Mouse (Mus musculus) kidney, embryonic 14.5 days (tissue): ENCODE measurements around the gene Hist2h2be. TPM values are rescaled to one million over a fixed set of nuclear protein-coding genes. Genes with fewer than 3 reads are reported as not detected.
A peak's percentile ranks its signal among the peaks of the same experiment; 100 is the strongest.

ENCODE experiments used
- ATAC-seq: fragments of 200-750 bp; cut with Nextera tagmentation; 2 replicates; pipeline ENCODE4 v1.8.0; 2017; ENCODE audit warnings: moderate number of reproducible peaks, mild to moderate bottlenecking, moderate TSS enrichment, moderate library complexity; ENCODE audit not compliant: low FRiP score, low TSS enrichment
- H3K27ac ChIP-seq: fragments of 300-500 bp; sonication (generic); 2 replicates; pipeline ENCODE4 v1.5.1; 2014; ENCODE audit warnings: low read depth, mild to moderate bottlenecking, low read length, moderate library complexity, mixed read lengths
- H3K27me3 ChIP-seq: fragments of 300-500 bp; sonication (generic); 2 replicates; pipeline ENCODE4 v1.6.1; 2014; ENCODE audit warnings: mild to moderate bottlenecking, low read length; ENCODE audit not compliant: control insufficient read depth, insufficient read depth
- H3K36me3 ChIP-seq: fragments of 300-500 bp; sonication (generic); 2 replicates; pipeline ENCODE4 v1.6.1; 2014; ENCODE audit warnings: low read length, mixed read lengths; ENCODE audit not compliant: control insufficient read depth, insufficient read depth
- H3K4me1 ChIP-seq: fragments of 300-500 bp; sonication (generic); 2 replicates; pipeline ENCODE4 v1.6.1; 2014; ENCODE audit warnings: low read length, mixed read lengths; ENCODE audit not compliant: control insufficient read depth, insufficient read depth
- H3K4me2 ChIP-seq: fragments of 300-500 bp; sonication (generic); replicated peaks from 2 replicates; pipeline ENCODE4 v1.6.1; 2014; ENCODE audit warnings: low read depth, mild to moderate bottlenecking, low read length
- H3K4me3 ChIP-seq: fragments of 300-500 bp; sonication (generic); 2 replicates; pipeline ENCODE4 v1.5.1; 2014; ENCODE audit warnings: mild to moderate bottlenecking, low read length
- H3K9ac ChIP-seq: fragments of 300-500 bp; sonication (generic); 2 replicates; pipeline ENCODE4 v1.6.1; 2014; ENCODE audit warnings: low read depth, mild to moderate bottlenecking, low read length, moderate library complexity
- H3K9me3 ChIP-seq: fragments of 300-500 bp; sonication (generic); 2 replicates; pipeline ENCODE4 v1.6.1; 2016; ENCODE audit warnings: low read length; ENCODE audit not compliant: control insufficient read depth
- WGBS: fragments of 180-500 bp; shearing (Covaris S2); extraction: QIAGEN DNeasy Blood & Tissue Kit; methylation state at CpG from one replicate; pipeline ENCODE4 v1.1.7; 2014; 5-methylcytosine and 5-hydroxymethylcytosine counted together
- microRNA-seq: library from miRNA; unstranded; fragments of <30 nt; microRNA quantifications from one replicate; pipeline ENCODE4, GENCODE M21; 2016
- polyA plus RNA-seq: library from polyadenylated mRNA; unstranded; fragments of >200 nt; fragmentation: Nextera tagmentation; extraction: Ambion mirVana; gene quantifications from 2 replicates; pipeline ENCODE4 v1.2.1, GENCODE M21; 2014

Hist2h2be gene
- polyA plus RNA-seq, 1 experiment from 2014 or later = 13.1 TPM

DNA sequence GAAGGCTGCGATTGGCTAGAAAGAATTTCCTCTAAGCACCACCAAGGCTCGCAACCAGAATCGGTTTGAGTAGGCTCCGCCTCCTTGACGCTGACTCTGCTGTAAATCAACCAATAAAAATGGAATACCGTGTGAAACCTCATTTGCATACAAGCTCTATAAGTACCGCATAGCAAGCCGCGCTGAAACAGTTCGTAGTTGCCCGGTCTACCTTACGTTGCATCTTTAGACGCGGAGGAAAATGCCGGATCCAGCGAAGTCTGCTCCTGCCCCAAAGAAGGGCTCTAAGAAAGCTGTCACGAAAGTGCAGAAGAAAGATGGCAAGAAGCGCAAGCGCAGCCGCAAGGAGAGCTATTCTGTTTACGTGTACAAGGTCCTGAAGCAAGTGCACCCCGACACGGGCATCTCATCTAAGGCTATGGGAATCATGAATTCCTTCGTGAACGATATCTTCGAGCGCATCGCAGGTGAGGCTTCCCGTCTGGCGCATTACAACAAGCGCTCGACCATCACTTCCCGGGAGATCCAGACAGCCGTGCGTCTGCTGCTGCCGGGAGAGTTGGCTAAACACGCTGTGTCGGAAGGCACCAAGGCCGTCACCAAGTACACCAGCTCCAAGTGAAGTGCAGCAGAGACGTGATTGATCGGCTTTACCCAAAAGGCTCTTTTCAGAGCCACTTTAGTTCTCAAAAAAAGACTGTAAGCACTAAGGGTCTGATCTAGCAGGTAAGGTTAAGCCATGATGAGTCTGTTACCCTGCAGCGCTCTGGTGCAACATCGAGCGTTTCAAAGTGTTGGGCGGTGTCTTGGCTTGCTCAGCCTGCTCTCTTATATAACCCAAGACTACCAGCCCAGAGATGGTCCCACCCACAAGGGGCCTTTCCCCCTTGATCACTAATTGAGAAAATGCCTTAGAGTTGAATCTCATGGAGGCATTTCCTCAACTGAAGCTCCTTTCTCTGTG lies 48.9 kb downstream of the Hist2h2be start, which contains the start of gene Hist2h2bb:
Gene Hist2h2bb, plus strand, starts transcription at position 242 of the 964 bp plus-strand sequence.
- peak within 1 kb of the TSS; percentile 99 for H3K27ac ChIP-seq
- H3K4me2 ChIP-seq = peak within 1 kb of the TSS; percentile 82
- H3K9me3 ChIP-seq = no peaks in the 10 kb centered on the region
- H3K4me1 ChIP-seq = peaks cover 12% of the 10 kb centered on the region; the same call in 1 of the 2 replicates
- peak within 1 kb of the TSS; percentile 61 for H3K4me3 ChIP-seq
- H3K27me3 ChIP-seq = no peaks in the 10 kb centered on the region
- H3K36me3 ChIP-seq = no peaks in the 10 kb centered on the region
- WGBS = 1% methylated on average over 45 of the region's 45 CpGs
- peak within 1 kb of the TSS; percentile 80 for H3K9ac ChIP-seq
- ATAC-seq = peak; percentile 96

Small RNAs within 50 kb of the gene (microRNA-seq; reads per million reads assigned to microRNA genes)
- 0.84 reads per million for gene Gm44492
- gene Gm47311 = not detected
- not detected for gene Gm47313

Other genes starting within 250 kb of the Hist2h2be start
- gene Plekho1, start 225.1 kb upstream of the Hist2h2be start, polyA plus RNA-seq = 39.3 and 48.0 TPM in 2 replicates
- 24.3 and 33.0 TPM in 2 replicates for gene Vps45, start 162.7 kb upstream of the Hist2h2be start, polyA plus RNA-seq
- gene Otud7b, start 116.6 kb upstream of the Hist2h2be start, polyA plus RNA-seq = 9.4 and 18.1 TPM in 2 replicates
- gene Mtmr11, start 59.1 kb upstream of the Hist2h2be start, polyA plus RNA-seq = 14.0 and 22.6 TPM in 2 replicates
- gene Sf3b4, start 48.8 kb upstream of the Hist2h2be start, polyA plus RNA-seq = 220 and 235 TPM in 2 replicates
- 2.2 and 3.3 TPM in 2 replicates for gene Sv2a, start 40.0 kb upstream of the Hist2h2be start, polyA plus RNA-seq
- gene Bola1, start 1.4 kb upstream of the Hist2h2be start, polyA plus RNA-seq = 65.0 and 70.9 TPM in 2 replicates
- 2.2 and 2.4 TPM in 2 replicates for gene Hist2h2ab, start 1.3 kb upstream of the Hist2h2be start, polyA plus RNA-seq
- gene Hist2h2ac, start 239 bp upstream of the Hist2h2be start, polyA plus RNA-seq = 11.3 and 17.1 TPM in 2 replicates
- 5.4 and 6.9 TPM in 2 replicates for gene Hist2h3c2, start 18.0 kb downstream of the Hist2h2be start, polyA plus RNA-seq
- gene Hist2h2aa2, start 19.2 kb downstream of the Hist2h2be start, polyA plus RNA-seq = 33.3 and 69.4 TPM in 2 replicates
- gene Hist2h2aa1, start 24.4 kb downstream of the Hist2h2be start, polyA plus RNA-seq = 18.3 and 20.3 TPM in 2 replicates
- 0.91 and 2.4 TPM in 2 replicates for gene Hist2h3c1, start 25.6 kb downstream of the Hist2h2be start, polyA plus RNA-seq
- gene Hist2h4, start 42.2 kb downstream of the Hist2h2be start, polyA plus RNA-seq = 8.9 and 10.8 TPM in 2 replicates
- gene Hist2h3b, start 47.5 kb downstream of the Hist2h2be start, polyA plus RNA-seq = 72.6 and 85.9 TPM in 2 replicates
- gene Hist2h2bb, start 48.6 kb downstream of the Hist2h2be start, polyA plus RNA-seq = 21.8 and 45.2 TPM in 2 replicates
- gene Fcgr1, start 72.8 kb downstream of the Hist2h2be start, polyA plus RNA-seq = 1.8 and 2.2 TPM in 2 replicates
- gene BC107364, start 231.2 kb downstream of the Hist2h2be start, polyA plus RNA-seq = 0.20 TPM in 1 of 2 replicates, not detected in the other